Mouse (Mus musculus): Measurements from ENCODE around the gene Rnase10. TPM values are rescaled to one million over a fixed set of nuclear protein-coding genes. Genes with fewer than 3 reads are reported as not detected.

Gene Rnase10
- polyA plus RNA-seq, 1 experiment, result 0.91 TPM

DNA sequence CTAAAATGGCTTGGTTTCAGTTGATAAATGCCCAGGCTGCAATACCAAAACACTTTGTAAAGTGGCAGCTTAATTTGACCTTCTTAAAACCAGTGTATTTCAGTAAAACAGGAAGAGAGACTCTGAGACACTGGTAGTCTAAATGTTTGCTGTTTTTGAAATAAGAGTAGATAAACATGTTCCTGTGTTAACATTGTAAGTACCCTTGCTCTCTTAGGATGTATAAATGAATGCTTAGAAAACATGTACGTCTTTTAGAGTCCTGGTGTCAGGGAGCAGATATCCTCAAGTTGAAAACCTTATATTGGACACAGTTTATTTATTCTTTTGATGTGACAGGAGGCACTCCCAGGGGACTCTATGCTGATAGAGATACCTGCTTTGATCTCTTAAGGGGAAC is 27.7 kb downstream of the Rnase10 start:
- Histone ChIP-seq H3K4me1 (ENCODE audit: control insufficient read depth, insufficient read depth, insufficient read length, low read length) (no peaks in the 10 kb centered on the region), H3K4me3 (ENCODE audit: insufficient read depth, low read depth, low read length) (no peak overlapping the region), H3K27ac (replicated peaks; ENCODE audit: low read depth, low read length) (no peak overlapping the region)

GRCm38 (mm10) chr14:51036214-51036613 is 28.7 kb downstream of the Rnase10 start:
- no peaks in the 10 kb centered on the region for H3K4me1 ChIP-seq (ENCODE audit: control insufficient read depth, insufficient read depth, insufficient read length, low read length)
- no peak overlapping the region for H3K4me3 ChIP-seq (ENCODE audit: insufficient read depth, low read depth, low read length)
- no peak overlapping the region for H3K27ac ChIP-seq (replicated peaks; ENCODE audit: low read depth, low read length)

DNA sequence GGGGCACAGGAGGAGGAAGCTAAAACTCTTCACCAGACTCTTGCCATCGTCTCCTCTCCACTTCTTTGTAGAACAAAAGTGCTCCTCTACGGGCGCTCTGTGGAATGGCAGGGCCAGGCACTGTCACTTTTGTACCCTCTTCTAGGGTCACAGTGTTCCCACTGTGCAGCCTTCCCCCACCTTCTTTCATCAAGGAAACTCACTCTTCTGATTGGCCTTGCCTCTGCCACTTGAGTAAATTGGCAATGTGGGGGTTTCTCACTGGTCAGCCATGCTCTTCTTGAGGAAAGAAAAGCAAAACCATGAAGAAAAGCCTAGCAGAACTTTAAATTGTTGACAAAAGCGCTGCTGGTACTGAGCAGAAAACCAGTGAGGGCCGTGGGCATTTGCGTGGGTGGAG is 34.2 kb downstream of the Rnase10 start, which contains the start of gene Rnase9:
Gene Rnase9, minus strand, starts transcription at position 101 of the 400 bp plus-strand sequence.
- H3K27ac ChIP-seq (replicated peaks; ENCODE audit: low read depth, low read length), result no peak within 1 kb of the TSS
- H3K4me1 ChIP-seq (ENCODE audit: control insufficient read depth, insufficient read depth, insufficient read length, low read length), result no peaks in the 10 kb centered on the region
- no peak within 1 kb of the TSS for H3K4me3 ChIP-seq (ENCODE audit: insufficient read depth, low read depth, low read length)

DNA sequence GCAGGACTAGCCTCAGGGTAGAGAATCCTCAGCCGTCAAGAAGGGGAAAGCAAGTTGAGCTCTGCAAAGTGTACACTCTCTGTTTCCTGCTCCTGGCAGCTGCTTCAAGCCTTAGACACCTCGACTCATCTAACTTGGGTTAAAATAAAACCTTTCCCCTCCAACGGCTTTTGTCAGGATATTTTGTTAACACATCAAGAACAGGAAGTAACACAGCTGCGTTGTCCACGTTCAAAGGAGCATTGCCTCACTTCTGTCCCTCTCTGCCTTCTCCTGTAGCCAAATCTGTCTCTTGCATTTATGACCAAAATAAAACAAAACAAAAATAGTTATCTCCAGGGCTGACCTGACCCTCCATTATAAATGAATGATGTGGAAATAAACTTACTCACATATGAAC is 40.3 kb downstream of the Rnase10 start:
- Histone ChIP-seq H3K4me3 (ENCODE audit: insufficient read depth, low read depth, low read length) (no peak overlapping the region), H3K27ac (replicated peaks; ENCODE audit: low read depth, low read length) (no peak overlapping the region), H3K4me1 (ENCODE audit: control insufficient read depth, insufficient read depth, insufficient read length, low read length) (no peaks in the 10 kb centered on the region)

GRCm38 (mm10) chr14:51050063-51050462 is 42.5 kb downstream of the Rnase10 start, which contains the start of gene Rnase11:
Gene Rnase11 (minus strand): TSS chr14:51050163.
- Histone ChIP-seq H3K27ac (replicated peaks; ENCODE audit: low read depth, low read length) (no peak within 1 kb of the TSS), H3K4me3 (ENCODE audit: insufficient read depth, low read depth, low read length) (no peak within 1 kb of the TSS), H3K4me1 (ENCODE audit: control insufficient read depth, insufficient read depth, insufficient read length, low read length) (no peaks in the 10 kb centered on the region)

- no peak overlapping the region for H3K27ac ChIP-seq (replicated peaks; ENCODE audit: low read depth, low read length)
- no peaks in the 10 kb centered on the region for H3K4me1 ChIP-seq (ENCODE audit: control insufficient read depth, insufficient read depth, insufficient read length, low read length)
- H3K4me3 ChIP-seq (ENCODE audit: insufficient read depth, low read depth, low read length), result no peak overlapping the region
Observed at GRCm38 (mm10) chr14:51051941-51052340, 44.4 kb downstream of the Rnase10 start.

DNA sequence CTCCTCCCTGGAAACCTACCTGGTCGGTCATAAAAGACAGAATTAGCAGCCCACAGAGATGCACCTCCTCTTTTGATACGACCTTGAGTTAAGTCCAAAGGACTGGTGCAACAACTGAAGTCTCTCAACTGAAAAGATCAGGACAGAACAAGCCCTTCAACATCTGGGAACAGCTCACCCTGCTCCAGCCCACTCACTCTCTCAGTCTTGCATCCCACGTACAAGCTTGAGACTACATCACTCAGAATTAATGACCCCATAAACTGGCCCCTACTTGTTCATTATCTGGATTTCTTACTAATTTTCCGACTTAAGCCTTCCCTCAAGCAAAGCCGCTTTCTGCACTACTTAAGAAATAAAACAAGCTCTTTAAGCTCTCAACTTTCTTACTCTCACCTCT is 45.6 kb downstream of the Rnase10 start:
- no peaks in the 10 kb centered on the region for H3K4me1 ChIP-seq (ENCODE audit: control insufficient read depth, insufficient read depth, insufficient read length, low read length)
- H3K4me3 ChIP-seq (ENCODE audit: insufficient read depth, low read depth, low read length), result no peak overlapping the region

GRCm38 (mm10) chr14:51054243-51055237 is 47.0 kb downstream of the Rnase10 start:
- Histone ChIP-seq H3K27ac (replicated peaks; ENCODE audit: low read depth, low read length) (no peak overlapping the region), H3K4me1 (ENCODE audit: control insufficient read depth, insufficient read depth, insufficient read length, low read length) (no peaks in the 10 kb centered on the region), H3K4me3 (ENCODE audit: insufficient read depth, low read depth, low read length) (no peak overlapping the region)

More for the DNA sequence above, 45.6 kb downstream of the Rnase10 start:
- H3K27ac ChIP-seq (replicated peaks; ENCODE audit: low read depth, low read length), result no peak overlapping the region

DNA sequence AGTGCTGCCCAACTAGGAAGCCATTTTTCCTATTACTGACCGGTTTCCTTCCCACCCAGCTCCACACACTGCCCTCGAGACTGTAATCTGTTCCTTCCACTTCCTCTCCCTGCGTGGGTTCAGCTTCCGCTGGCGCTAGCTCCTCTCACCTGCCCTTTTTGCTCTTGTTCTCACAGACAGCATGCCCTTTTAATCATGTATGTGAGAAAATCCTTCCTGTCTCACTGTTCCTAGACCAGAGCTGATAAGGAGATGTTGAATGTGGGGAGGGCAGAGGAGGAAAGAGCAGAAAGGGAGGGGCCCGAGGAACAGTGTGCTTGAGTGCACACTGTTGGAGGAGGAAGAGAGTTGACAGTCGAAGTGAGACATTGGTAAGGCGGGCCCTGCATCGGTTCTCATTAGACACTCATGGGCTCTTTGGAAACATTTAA is 49.9 kb downstream of the Rnase10 start, which contains the start of gene Rnase12:
Gene Rnase12, minus strand, starts transcription at position 261 of the 431 bp plus-strand sequence.
- no peak within 1 kb of the TSS for H3K27ac ChIP-seq (replicated peaks; ENCODE audit: low read depth, low read length)
- no peak within 1 kb of the TSS for H3K4me3 ChIP-seq (ENCODE audit: insufficient read depth, low read depth, low read length)
- H3K4me1 ChIP-seq (ENCODE audit: control insufficient read depth, insufficient read depth, insufficient read length, low read length), result no peaks in the 10 kb centered on the region

Other genes with a start within 250 kb of the Rnase10 start
- gene Ttc5, start 222.2 kb upstream of the Rnase10 start, polyA plus RNA-seq (2012; ENCODE audit: insufficient read depth, insufficient read length, missing spikeins), result 11.1 and 15.2 TPM in 2 replicates
- not detected in 2 replicates for gene Ccnb1ip1, start 200.0 kb upstream of the Rnase10 start, polyA plus RNA-seq (2012; ENCODE audit: insufficient read depth, insufficient read length, missing spikeins)
- 12.6 and 13.2 TPM in 2 replicates for gene Parp2, start 199.9 kb upstream of the Rnase10 start, polyA plus RNA-seq (2012; ENCODE audit: insufficient read depth, insufficient read length, missing spikeins)
- gene Tep1, start 137.2 kb upstream of the Rnase10 start, polyA plus RNA-seq (2012; ENCODE audit: insufficient read depth, insufficient read length, missing spikeins), result 29.1 and 29.6 TPM in 2 replicates
- 0.32 and 1.4 TPM in 2 replicates for gene Klhl33, start 110.2 kb upstream of the Rnase10 start, polyA plus RNA-seq (2012; ENCODE audit: insufficient read depth, insufficient read length, missing spikeins)
- 59.2 and 66.9 TPM in 2 replicates for gene Osgep, start 82.9 kb upstream of the Rnase10 start, polyA plus RNA-seq (2012; ENCODE audit: insufficient read depth, insufficient read length, missing spikeins)
- 31.0 and 35.3 TPM in 2 replicates for gene Apex1, start 82.8 kb upstream of the Rnase10 start, polyA plus RNA-seq (2012; ENCODE audit: insufficient read depth, insufficient read length, missing spikeins)
- 44.2 and 46.1 TPM in 2 replicates for gene Pip4p1, start 76.9 kb upstream of the Rnase10 start, polyA plus RNA-seq (2012; ENCODE audit: insufficient read depth, insufficient read length, missing spikeins)
- gene Pnp, start 76.7 kb upstream of the Rnase10 start, polyA plus RNA-seq (2012; ENCODE audit: insufficient read depth, insufficient read length, missing spikeins), result 84.3 and 92.4 TPM in 2 replicates
- 11.9 and 19.3 TPM in 2 replicates for gene Gm49342, start 63.2 kb upstream of the Rnase10 start, polyA plus RNA-seq (2012; ENCODE audit: insufficient read depth, insufficient read length, missing spikeins)
- gene Pnp2, start 51.8 kb upstream of the Rnase10 start, polyA plus RNA-seq (2012; ENCODE audit: insufficient read depth, insufficient read length, missing spikeins), result 3.5 and 5.1 TPM in 2 replicates
- gene Rnase9, start 34.1 kb downstream of the Rnase10 start, polyA plus RNA-seq (2012; ENCODE audit: insufficient read depth, insufficient read length, missing spikeins), result not detected in 2 replicates
- gene Rnase11, start 42.4 kb downstream of the Rnase10 start, polyA plus RNA-seq (2012; ENCODE audit: insufficient read depth, insufficient read length, missing spikeins), result not detected in 2 replicates
- gene Rnase12, start 49.9 kb downstream of the Rnase10 start, polyA plus RNA-seq (2012; ENCODE audit: insufficient read depth, insufficient read length, missing spikeins), result not detected in 2 replicates
- gene Olfr750, start 66.7 kb downstream of the Rnase10 start, polyA plus RNA-seq (2012; ENCODE audit: insufficient read depth, insufficient read length, missing spikeins), result not detected in 2 replicates
- 69.1 and 78.8 TPM in 2 replicates for gene Rnase4, start 83.3 kb downstream of the Rnase10 start, polyA plus RNA-seq (2012; ENCODE audit: insufficient read depth, insufficient read length, missing spikeins)
- gene Ang, start 83.4 kb downstream of the Rnase10 start, polyA plus RNA-seq (2012; ENCODE audit: insufficient read depth, insufficient read length, missing spikeins), result 2.1 and 8.7 TPM in 2 replicates
- gene Eddm3b, start 106.7 kb downstream of the Rnase10 start, polyA plus RNA-seq (2012; ENCODE audit: insufficient read depth, insufficient read length, missing spikeins), result not detected in 2 replicates
- 1.3 TPM in 1 of 2 replicates, not detected in the other for gene Rnase6, start 116.2 kb downstream of the Rnase10 start, polyA plus RNA-seq (2012; ENCODE audit: insufficient read depth, insufficient read length, missing spikeins)
- gene Rnase1, start 139.0 kb downstream of the Rnase10 start, polyA plus RNA-seq (2012; ENCODE audit: insufficient read depth, insufficient read length, missing spikeins), result not detected in 2 replicates
- gene Rnase2b, start 154.5 kb downstream of the Rnase10 start, polyA plus RNA-seq (2012; ENCODE audit: insufficient read depth, insufficient read length, missing spikeins), result not detected in 2 replicates
- not detected in 2 replicates for gene Ang2, start 191.4 kb downstream of the Rnase10 start, polyA plus RNA-seq (2012; ENCODE audit: insufficient read depth, insufficient read length, missing spikeins)
- gene Ear14, start 195.6 kb downstream of the Rnase10 start, polyA plus RNA-seq (2012; ENCODE audit: insufficient read depth, insufficient read length, missing spikeins), result not detected in 2 replicates
- not detected in 2 replicates for gene Rnase2a, start 248.4 kb downstream of the Rnase10 start, polyA plus RNA-seq (2012; ENCODE audit: insufficient read depth, insufficient read length, missing spikeins)

All from brown adipose tissue, adult 24 weeks (tissue).